Mouse (Mus musculus) lung, adult 2 months (tissue): ENCODE measurements at regions not wholly inside any gene's neighbourhood (a gene's known extent, or its start where the extent isn't known, plus 50 kb on each side); places are given as distances from the start of the nearest gene placed in this dataset.

Experiments
- DNase-seq: peaks from one replicate; pipeline ENCODE4 v3.0.0; 2022
- H3K4me1 ChIP-seq: fragments of 200-500 bp; 2 replicates; pipeline ENCODE4 v1.6.1; 2011; ENCODE audit warnings: low read length; ENCODE audit not compliant: control insufficient read depth, insufficient read depth
- H3K4me3 ChIP-seq: fragments of 200-500 bp; replicated peaks from 2 replicates; pipeline ENCODE3; 2011; ENCODE audit warnings: low read depth, mild to moderate bottlenecking, control low read depth, low read length; ENCODE audit errors: extremely low read depth
- CTCF ChIP-seq: fragments of 200-500 bp; IDR thresholded peaks from 2 replicates; pipeline ENCODE4 v1.5.1; 2011; ENCODE audit warnings: mild to moderate bottlenecking, low read length, control low read depth; ENCODE audit not compliant: insufficient read depth
- POLR2A ChIP-seq: fragments of 200-500 bp; IDR thresholded peaks from 2 replicates; pipeline ENCODE4 v1.6.1; 2011; ENCODE audit warnings: low read depth, mild to moderate bottlenecking, control low read depth, low read length, borderline replicate concordance; ENCODE audit errors: extremely low read depth
- WGBS: fragments of 180-500 bp; shearing (Covaris S2); methylation state at CpG from one replicate; pipeline ENCODE4 v1.1.7; 2018; 5-methylcytosine and 5-hydroxymethylcytosine counted together

GRCm38 (mm10) chr10:42088570-42089234 is 70.5 kb upstream of the Armc2 start:
- no peak for DNase-seq
- H3K4me1 ChIP-seq, result peaks cover 9% of the 10 kb centered on the region
- TF ChIP-seq POLR2A, result no peak
- WGBS, result 36% methylated on average over 14 of the region's 14 CpGs
- no peak overlapping the region for H3K4me3 ChIP-seq

GRCm38 (mm10) chr10:42087906-42088305 is 69.7 kb upstream of the Armc2 start:
- H3K4me1 ChIP-seq, result peaks cover 9% of the 10 kb centered on the region
- DNase-seq, result no peak
- H3K4me3 ChIP-seq, result no peak overlapping the region
- TF ChIP-seq POLR2A, result no peak
- no peak for TF ChIP-seq CTCF
- WGBS, result 91% methylated on average over 3 of the region's 3 CpGs

- 85% methylated on average over 10 of the region's 10 CpGs for WGBS
- TF ChIP-seq CTCF (no peak), POLR2A (no peak)
- DNase-seq, result no peak
- H3K4me1 ChIP-seq, result peaks cover 7% of the 10 kb centered on the region
- no peak overlapping the region for H3K4me3 ChIP-seq
These were observed 68.4 kb upstream of the Armc2 start for GRCm38 (mm10) chr10:42086691-42087090.

- peaks cover 5% of the 10 kb centered on the region for H3K4me1 ChIP-seq
These were observed 67.1 kb upstream of the Armc2 start for GRCm38 (mm10) chr10:42085295-42085694.

GRCm38 (mm10) chr10:42082227-42082840 is 64.1 kb upstream of the Armc2 start:
- Histone ChIP-seq H3K4me3 (no peak overlapping the region), H3K4me1 (no peaks in the 10 kb centered on the region; the same call in 1 of the 2 replicates)
- no peak for DNase-seq
- no peak for TF ChIP-seq CTCF
- TF ChIP-seq POLR2A, result no peak
- whole genome bisulfite sequencing, result 26% methylated on average over 7 of the region's 7 CpGs

More at GRCm38 (mm10) chr10:42085295-42085694, 67.1 kb upstream of the Armc2 start:
- 68% methylated on average over 2 of the region's 2 CpGs for WGBS
- no peak for TF ChIP-seq CTCF
- no peak for TF ChIP-seq POLR2A
- no peak for DNase-seq
- H3K4me3 ChIP-seq, result no peak overlapping the region

GRCm38 (mm10) chr10:42079775-42080174 is 61.5 kb upstream of the Armc2 start:
- DNase-seq, result no peak
- no peak overlapping the region for H3K4me3 ChIP-seq
- H3K4me1 ChIP-seq, result no peaks in the 10 kb centered on the region; the same call in 1 of the 2 replicates
- no peak for TF ChIP-seq POLR2A
- no peak for TF ChIP-seq CTCF

GRCm38 (mm10) chr10:42076711-42077110 is 58.5 kb upstream of the Armc2 start:
- no peak for DNase-seq
- 84% methylated on average over 4 of the region's 4 CpGs for WGBS
- Histone ChIP-seq H3K4me3 (no peak overlapping the region), H3K4me1 (peaks cover 9% of the 10 kb centered on the region; the same call in 1 of the 2 replicates)
- no peak for TF ChIP-seq CTCF
- TF ChIP-seq POLR2A, result no peak

GRCm38 (mm10) chr10:42075545-42075944 is 57.3 kb upstream of the Armc2 start:
- 76% methylated on average over 6 of the region's 6 CpGs for WGBS
- DNase-seq, result no peak
- H3K4me3 ChIP-seq, result no peak overlapping the region
- H3K4me1 ChIP-seq, result peaks cover 9% of the 10 kb centered on the region
- TF ChIP-seq CTCF (no peak), POLR2A (no peak)

- peak overlapping the region; percentile 39 for H3K4me3 ChIP-seq
- 36% methylated on average over 9 of the region's 9 CpGs for WGBS
- DNase-seq, result peak; percentile 58
- TF ChIP-seq POLR2A (no peak), CTCF (no peak)
- H3K4me1 ChIP-seq, result peaks cover 9% of the 10 kb centered on the region
These were observed 54.5 kb upstream of the Armc2 start for GRCm38 (mm10) chr10:42072758-42073157.

- TF ChIP-seq POLR2A, result no peak
- TF ChIP-seq CTCF, result no peak
- WGBS, result 48% methylated on average over 3 of the region's 3 CpGs
- Histone ChIP-seq H3K4me3 (no peak overlapping the region), H3K4me1 (peaks cover 9% of the 10 kb centered on the region)
- no peak for DNase-seq
These were observed 53.9 kb upstream of the Armc2 start for GRCm38 (mm10) chr10:42072131-42072530.
